Mouse (Mus musculus) retina, postnatal 7 days (tissue): ENCODE results near the gene Pno1.

ENCODE experiments used
- DNase-seq: peaks from one replicate; pipeline ENCODE4 v3.0.0-alpha.2; 2012; ENCODE audit warnings: low read depth, low spot score

Gene Pno1

GRCm38 (mm10) chr11:17180753-17181152 lies 30.6 kb downstream of the Pno1 start:
- DNase-seq: no peak

GRCm38 (mm10) chr11:17176638-17177037 lies 34.7 kb downstream of the Pno1 start:
- no peak for DNase-seq

GRCm38 (mm10) chr11:17172300-17172699 lies 39.1 kb downstream of the Pno1 start:
- no peak for DNase-seq

GRCm38 (mm10) chr11:17170938-17171729 lies 40.2 kb downstream of the Pno1 start:
- no peak for DNase-seq

- no peak for DNase-seq
These were observed 42.1 kb downstream of the Pno1 start for GRCm38 (mm10) chr11:17169262-17169661.

GRCm38 (mm10) chr11:17166627-17167026 lies 44.7 kb downstream of the Pno1 start:
- DNase-seq: no peak

GRCm38 (mm10) chr11:17163956-17164355 lies 47.4 kb downstream of the Pno1 start:
- DNase-seq: peak; percentile 5

GRCm38 (mm10) chr11:17160242-17160641 lies 51.1 kb downstream of the Pno1 start:
- peak; percentile 28 for DNase-seq

- peak; percentile 19 for DNase-seq
These were observed 51.6 kb downstream of the Pno1 start for GRCm38 (mm10) chr11:17159738-17160241.

GRCm38 (mm10) chr11:17158858-17159737 lies 52.3 kb downstream of the Pno1 start, which contains the start of gene Ppp3r1:
TSS of gene Ppp3r1 (plus strand) at chr11:17159263.
- peak; percentile 96 for DNase-seq
